In the genomic region with DNA sequence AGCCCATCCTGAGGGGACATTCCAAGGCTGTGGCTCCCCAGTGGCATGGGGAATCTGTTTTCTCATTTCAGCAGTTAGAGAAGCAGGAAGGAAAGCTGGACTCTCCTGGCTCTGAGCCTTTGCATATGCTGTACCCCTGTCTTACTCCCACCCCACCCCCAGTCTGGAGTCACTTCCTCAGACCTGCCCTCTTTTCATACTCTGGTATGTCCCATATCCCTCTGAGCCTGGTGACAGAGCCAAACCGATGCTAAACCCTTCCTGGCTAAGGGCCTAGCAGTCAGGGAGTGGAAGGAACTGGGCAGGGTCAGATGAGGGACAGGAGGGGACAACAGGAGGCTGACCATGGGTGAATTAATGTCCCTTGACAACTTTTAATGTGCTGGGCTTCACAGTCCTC, we compare ENCODE assay signal across 11 mouse cellular contexts.
A peak's percentile ranks its signal among the peaks of the same experiment; 100 is the strongest.
DNase-seq lines count a peak whose midpoint lies in the region; ATAC-seq lines count a peak whose summit lies in the region.
"Had no signal": no experiment of that assay in that cellular context is flagged by ENCODE, and none has a peak within 500 bp of the region (broad histone marks: within the 10 kb centered on the region; RNA-seq: fewer than 3 reads in every experiment).

No protein-coding gene starts in this region.

- ATAC-seq in liver, embryonic 15.5 days (ENCODE audit: insufficient read depth) = peak; percentile 28; the same call in 1 of the 2 replicates
- no peak for ATAC-seq in liver, embryonic 11.5 days (replicated peaks; ENCODE audit: low FRiP score)
- ATAC-seq in heart, embryonic 14.5 days (ENCODE audit: insufficient number of reproducible peaks, insufficient read depth, low FRiP score, low read depth) = peak; percentile 60; the same call in 1 of the 2 replicates
- ATAC-seq in neural tube, embryonic 15.5 days (ENCODE audit: low FRiP score) = no peak
- ATAC-seq: forebrain, postnatal 0 days had no signal

- 6% methylated on average over 1 of the region's 1 CpGs for WGBS in liver, embryonic 15.5 days (ENCODE audit: insufficient replicate concordance)
- 22% methylated on average over 1 of the region's 1 CpGs for WGBS in liver, embryonic 11.5 days
- WGBS in heart, embryonic 14.5 days = 12% methylated on average over 1 of the region's 1 CpGs
- 38% methylated on average over 1 of the region's 1 CpGs for WGBS in neural tube, embryonic 15.5 days

- H3K4me3 ChIP-seq in liver, embryonic 15.5 days (replicated peaks) = no peak overlapping the region
- no peak overlapping the region for H3K4me3 ChIP-seq in liver, embryonic 11.5 days (ENCODE audit: low read depth, low read length)
- H3K4me3 ChIP-seq in heart, embryonic 14.5 days (ENCODE audit: control insufficient read depth in 1 of 2, insufficient read depth in 1 of 2, low read depth in 1 of 2, low read length in 2 of 2) = no peak overlapping the region
- H3K4me3 ChIP-seq in neural tube, embryonic 15.5 days (replicated peaks) = no peak overlapping the region
- H3K4me3 ChIP-seq: liver, embryonic 13.5 days had no signal

- no peaks in the 10 kb centered on the region for H3K36me3 ChIP-seq in liver, embryonic 15.5 days (replicated peaks)
- no peaks in the 10 kb centered on the region for H3K36me3 ChIP-seq in liver, embryonic 11.5 days (ENCODE audit: control insufficient read depth, insufficient read depth, low read length)
- H3K36me3 ChIP-seq in heart, embryonic 14.5 days (ENCODE audit: control insufficient read depth, insufficient read depth, low read length) = no peaks in the 10 kb centered on the region
- no peaks in the 10 kb centered on the region for H3K36me3 ChIP-seq in neural tube, embryonic 15.5 days
- H3K36me3 ChIP-seq: liver, embryonic 13.5 days had no signal

- H3K9me3 ChIP-seq in liver, embryonic 15.5 days (replicated peaks) = no peaks in the 10 kb centered on the region
- H3K9me3 ChIP-seq in liver, embryonic 11.5 days (ENCODE audit: control insufficient read depth, low read length) = no peaks in the 10 kb centered on the region
- no peaks in the 10 kb centered on the region for H3K9me3 ChIP-seq in heart, embryonic 14.5 days (ENCODE audit: control insufficient read depth, low read length)
- H3K9me3 ChIP-seq in neural tube, embryonic 15.5 days (replicated peaks) = no peaks in the 10 kb centered on the region
- H3K9me3 ChIP-seq: liver, embryonic 13.5 days had no signal

- H3K4me1 ChIP-seq in liver, embryonic 15.5 days (replicated peaks) = no peaks in the 10 kb centered on the region
- H3K4me1 ChIP-seq in liver, embryonic 11.5 days (replicated peaks; ENCODE audit: control insufficient read depth, insufficient read depth, low read length) = no peaks in the 10 kb centered on the region
- H3K4me1 ChIP-seq in heart, embryonic 14.5 days (ENCODE audit: control insufficient read depth in 2 of 2, insufficient read depth in 2 of 2, low read length in 2 of 2) = peaks cover 0 to 8% of the 10 kb centered on the region in 2 experiments; a peak in 2 of 4 replicates
- H3K4me1 ChIP-seq in neural tube, embryonic 15.5 days = no peaks in the 10 kb centered on the region
- H3K4me1 ChIP-seq: liver, embryonic 13.5 days had no signal

- no peak overlapping the region for H3K4me2 ChIP-seq in liver, embryonic 15.5 days
- no peak overlapping the region for H3K4me2 ChIP-seq in liver, embryonic 11.5 days
- no peak overlapping the region for H3K4me2 ChIP-seq in heart, embryonic 14.5 days (ENCODE audit: low read length)
- H3K4me2 ChIP-seq in neural tube, embryonic 15.5 days = no peak overlapping the region
- H3K4me2 ChIP-seq: liver, embryonic 13.5 days had no signal

- H3K27me3 ChIP-seq in liver, embryonic 15.5 days = no peaks in the 10 kb centered on the region
- H3K27me3 ChIP-seq in liver, embryonic 11.5 days (replicated peaks; ENCODE audit: control insufficient read depth, insufficient read depth, low read length) = no peaks in the 10 kb centered on the region
- no peaks in the 10 kb centered on the region; the same call in 1 of the 2 replicates for H3K27me3 ChIP-seq in heart, embryonic 14.5 days (ENCODE audit: control insufficient read depth, insufficient read depth, low read length)
- H3K27me3 ChIP-seq in neural tube, embryonic 15.5 days (replicated peaks) = no peaks in the 10 kb centered on the region
- H3K27me3 ChIP-seq: liver, embryonic 13.5 days had no signal

- no peak overlapping the region for H3K9ac ChIP-seq in liver, embryonic 15.5 days
- no peak overlapping the region for H3K9ac ChIP-seq in liver, embryonic 11.5 days (ENCODE audit: low read depth, low read length)
- no peak overlapping the region for H3K9ac ChIP-seq in heart, embryonic 14.5 days (ENCODE audit: low read length)
- no peak overlapping the region for H3K9ac ChIP-seq in neural tube, embryonic 15.5 days (replicated peaks)
- H3K9ac ChIP-seq: forebrain, postnatal 0 days; liver, embryonic 13.5 days had no signal

- no peak for DNase-seq in liver, embryonic 11.5 days (ENCODE audit: low spot score)
- DNase-seq in kidney, adult 9 months = peak; percentile 48
- peak; percentile 18 for DNase-seq in lung, postnatal 25 days (ENCODE audit: low spot score)
- no peak for DNase-seq in thymus, adult 18-20 months
- DNase-seq: embryo, embryonic 11 days; forebrain, postnatal 0 days; liver, embryonic 13.5 days; right cerebral cortex, postnatal 25 days had no signal

- no peak overlapping the region for H3K27ac ChIP-seq in liver, embryonic 15.5 days (replicated peaks)
- H3K27ac ChIP-seq in liver, embryonic 11.5 days (ENCODE audit: low read depth, low read length) = no peak overlapping the region
- H3K27ac ChIP-seq in heart, embryonic 14.5 days (replicated peaks in 1 of 2; ENCODE audit: control insufficient read depth in 1 of 2, insufficient read depth in 1 of 2, low read depth in 2 of 2, low read length in 2 of 2) = peak overlapping the region; percentile 24 to 45; a peak in 2 of 4 replicates
- H3K27ac ChIP-seq in neural tube, embryonic 15.5 days (replicated peaks) = no peak overlapping the region
- H3K27ac ChIP-seq: liver, embryonic 13.5 days had no signal

Comparison
In these comparisons a context has a peak if more than half of its experiments do, and no peak if none do; other contexts are left out.
1. ATAC-seq: peak in liver, embryonic 15.5 days (single experiment) and heart, embryonic 14.5 days (single experiment); none in liver, embryonic 11.5 days (single experiment) and neural tube, embryonic 15.5 days (single experiment).
2. H3K27ac ChIP-seq: peak in heart, embryonic 14.5 days (2 of 2); none in liver, embryonic 15.5 days (single experiment), liver, embryonic 11.5 days (single experiment) and neural tube, embryonic 15.5 days (single experiment).
3. DNase-seq: peak in kidney, adult 9 months (single experiment) and lung, postnatal 25 days (single experiment); none in liver, embryonic 11.5 days (single experiment) and thymus, adult 18-20 months (0 of 2).